Mouse (Mus musculus) cerebellum, postnatal 4 days (tissue): ENCODE measurements around the gene Rpl41.
A peak's percentile ranks its signal among the peaks of the same experiment; 100 is the strongest.
"Not testable (repeated sequence)": the region's sequence is repeated elsewhere in the genome, so short reads cannot be mapped to it uniquely, and the experiment has no call there.

ENCODE experiments used
- DNase-seq, 2 experiments: peaks; one replicate each; pipeline ENCODE4 v3.0.0; 2022; ENCODE audit warnings: low spot score in 2 of 2, mixed read lengths in 1 of 2

The Rpl41 gene

DNA sequence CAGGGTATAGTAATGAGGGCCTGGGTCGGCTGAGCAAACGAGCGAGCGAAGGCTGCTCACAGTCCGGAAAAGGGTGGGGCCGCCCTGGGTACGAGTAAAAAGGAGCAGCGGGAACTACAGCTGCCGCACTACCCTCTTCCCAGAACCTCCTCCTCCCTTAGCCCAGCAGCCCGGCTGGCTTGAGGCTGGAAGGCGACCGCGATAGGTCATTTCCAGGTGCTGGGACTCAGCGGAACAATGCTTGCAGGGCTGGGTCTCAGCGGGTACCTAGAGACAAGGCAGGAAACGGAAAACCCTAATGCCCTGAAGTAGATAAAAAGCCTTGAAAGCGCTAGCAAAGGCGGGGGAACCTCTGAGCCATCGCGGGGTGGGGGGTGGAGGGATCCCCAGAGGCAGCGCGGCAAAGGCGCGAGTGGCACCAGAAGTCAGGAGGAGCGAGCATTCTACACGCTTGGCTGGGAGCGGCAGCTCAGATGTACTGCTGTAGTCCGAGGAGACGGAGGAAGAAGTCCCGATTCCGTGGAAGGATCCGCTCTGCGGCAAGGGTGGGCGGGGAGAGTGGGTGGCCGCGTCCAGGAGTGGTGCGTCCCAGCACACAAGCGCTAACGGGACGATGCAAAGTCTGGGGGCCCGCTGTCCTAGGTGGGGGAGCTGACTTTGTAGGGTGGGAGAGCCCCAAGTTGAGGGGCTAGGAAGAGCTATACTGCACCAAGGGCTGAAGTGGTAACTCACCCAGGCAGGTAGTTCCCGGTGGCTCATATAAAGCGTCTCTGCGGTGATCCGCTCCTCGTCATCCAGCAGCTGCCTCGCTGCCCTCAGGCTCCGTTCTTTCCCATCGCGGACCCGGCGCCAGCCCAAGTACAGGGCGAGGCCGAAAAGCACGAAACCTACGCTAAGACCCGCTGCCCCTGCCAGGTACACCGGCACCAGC is 24.1 kb downstream of the Rpl41 start:
- DNase-seq, result peak in 1 of 2 experiments; percentile 56

DNA sequence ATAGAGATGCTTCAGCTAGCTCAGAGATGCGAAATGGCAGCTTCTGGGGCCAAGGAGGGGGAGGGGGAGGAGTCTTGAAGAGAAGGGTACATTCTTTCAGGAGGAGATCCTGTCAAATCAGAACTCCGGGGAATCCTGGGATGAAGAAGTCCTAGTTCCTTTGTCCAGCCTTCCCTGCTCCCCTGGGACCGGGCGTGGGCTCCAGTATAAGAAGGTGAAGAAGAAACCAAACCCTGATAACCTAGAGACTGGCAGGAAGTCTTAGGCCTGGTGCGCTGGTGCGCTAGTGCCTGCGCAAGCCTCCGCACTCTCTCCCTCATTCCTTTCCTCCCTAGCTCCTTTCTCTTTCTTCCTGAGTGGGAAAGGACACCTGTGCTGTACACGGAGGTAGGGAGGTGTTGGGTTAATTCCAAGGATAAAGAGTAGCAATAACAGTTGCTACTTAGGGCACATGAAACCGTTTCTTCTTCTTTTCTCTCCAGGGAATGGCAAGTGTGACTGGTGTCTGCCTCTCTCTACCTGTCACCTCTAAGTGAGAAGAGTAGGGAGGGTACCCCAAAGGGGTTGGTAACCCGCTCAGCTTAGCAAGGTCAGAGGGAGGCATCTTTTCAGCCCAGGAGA is 24.9 kb downstream of the Rpl41 start:
- DNase-seq, result no peak

DNA sequence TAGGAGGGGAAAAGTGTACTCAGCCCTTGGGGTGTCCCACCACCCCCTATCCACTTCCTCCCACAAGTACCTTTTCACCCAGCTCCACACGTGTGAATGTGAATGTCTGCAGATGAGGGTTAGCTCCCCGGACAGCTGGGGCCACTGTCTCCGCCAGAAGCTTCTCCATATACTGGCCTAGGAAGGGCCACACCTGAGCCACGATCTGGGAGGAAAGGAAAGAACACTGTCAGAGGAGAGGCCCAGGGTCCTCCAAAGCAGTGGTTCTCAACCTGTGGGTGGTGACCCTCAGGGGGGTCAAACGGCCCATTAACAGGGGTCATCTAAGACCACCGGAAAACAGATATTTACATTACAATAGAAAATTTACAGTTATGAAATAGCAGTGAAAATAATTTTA is 26.8 kb downstream of the Rpl41 start:
- DNase-seq, result no peak

DNA sequence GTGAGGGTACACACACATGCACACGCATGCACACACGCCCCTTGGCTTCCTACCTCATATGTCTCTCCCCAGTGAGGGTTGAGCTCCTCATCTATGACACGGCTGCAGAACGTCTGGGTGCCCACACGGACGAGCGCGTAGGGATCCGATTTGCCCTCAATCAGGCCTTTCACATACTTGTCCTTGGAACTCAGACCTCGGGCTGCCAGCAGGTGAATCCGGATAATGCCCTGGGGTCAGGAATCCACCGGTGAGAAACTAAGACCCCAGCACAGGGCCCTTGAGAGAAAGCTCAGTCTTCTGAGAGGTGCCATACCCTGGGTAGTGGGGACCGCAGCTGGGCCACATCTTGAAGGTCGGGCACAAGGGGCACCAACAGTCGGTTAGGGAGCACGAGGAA is 28.5 kb downstream of the Rpl41 start:
- DNase-seq, result no peak

DNA sequence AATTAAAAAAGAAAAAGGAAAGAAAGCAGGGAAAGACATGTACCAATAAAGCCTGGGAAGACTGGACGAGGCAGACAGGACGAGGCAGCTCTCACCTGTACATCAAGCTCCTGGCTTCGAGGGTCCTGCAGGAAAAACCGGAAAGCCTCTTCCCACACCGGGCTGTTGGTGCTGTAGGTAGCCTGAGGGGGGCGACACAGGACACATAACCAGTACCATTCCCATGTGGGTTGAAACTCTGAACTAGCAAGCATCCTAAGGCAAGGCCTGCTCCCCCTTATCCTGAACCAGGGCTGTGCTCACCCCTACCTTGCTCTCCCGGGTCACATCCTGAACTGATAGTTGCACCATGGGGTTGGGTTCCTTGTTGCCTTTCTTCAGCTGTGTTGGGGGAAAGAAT is 30.3 kb downstream of the Rpl41 start:
- DNase-seq, result peak in 1 of 2 experiments; percentile 49

DNA sequence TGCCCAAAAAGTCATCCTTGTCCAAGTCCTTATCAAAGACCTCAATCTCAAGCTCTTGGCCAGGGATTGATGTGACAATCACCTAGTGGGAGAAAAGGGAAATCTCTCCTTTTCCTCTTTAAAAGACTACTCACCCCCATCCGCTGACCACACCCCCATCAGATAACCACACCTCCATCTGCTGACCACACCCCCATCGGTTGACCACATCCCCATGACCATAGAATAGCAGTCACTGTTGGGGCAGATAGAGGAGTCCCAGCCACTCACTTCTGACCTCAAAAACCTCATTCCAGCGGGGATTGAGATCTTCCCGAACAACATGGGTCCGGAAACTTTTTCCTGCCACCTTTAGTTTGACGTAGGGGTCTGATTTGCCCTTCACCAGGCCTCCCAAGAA is 32.4 kb downstream of the Rpl41 start:
- DNase-seq, result no peak

DNA sequence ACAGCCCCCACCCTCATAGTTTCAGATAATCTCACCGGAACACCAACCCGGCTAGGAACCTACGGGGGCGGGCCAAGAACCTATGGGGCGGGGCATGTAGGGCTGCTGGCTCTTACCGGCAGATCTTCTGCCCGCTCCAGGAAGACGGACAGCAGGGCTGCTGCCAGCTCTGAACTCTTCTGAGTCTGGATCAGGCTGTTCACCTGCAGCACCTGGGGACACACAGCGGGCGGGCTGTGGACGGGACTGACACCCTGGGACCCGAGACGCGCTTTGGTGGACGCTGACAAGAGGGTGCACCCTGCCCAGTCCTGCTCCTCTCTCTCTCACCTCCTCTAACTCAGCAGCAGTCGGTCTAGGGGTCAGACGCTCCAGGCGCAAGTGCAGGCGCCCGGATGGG is 33.1 kb downstream of the Rpl41 start:
- DNase-seq, result no peak

DNA sequence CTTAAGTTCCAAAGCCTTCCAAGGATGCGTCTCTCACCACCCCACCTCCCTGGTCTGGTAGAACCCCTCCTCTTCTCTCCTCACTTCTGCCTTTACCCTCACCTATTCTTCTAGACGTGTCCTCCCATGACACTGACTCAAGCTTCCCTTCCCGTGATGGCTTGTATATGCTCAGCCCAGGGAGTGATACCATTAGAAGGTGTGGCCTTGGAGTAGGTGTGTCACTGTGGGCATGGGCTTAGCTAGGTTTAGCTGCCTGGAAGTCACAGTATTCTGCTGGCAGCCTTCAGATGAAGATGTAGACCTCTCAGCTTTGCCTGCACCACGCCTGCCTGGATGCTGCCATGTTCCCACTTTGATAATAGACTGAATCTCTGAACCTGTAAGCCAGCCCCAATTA is 34.1 kb downstream of the Rpl41 start:
- no peak for DNase-seq

DNA sequence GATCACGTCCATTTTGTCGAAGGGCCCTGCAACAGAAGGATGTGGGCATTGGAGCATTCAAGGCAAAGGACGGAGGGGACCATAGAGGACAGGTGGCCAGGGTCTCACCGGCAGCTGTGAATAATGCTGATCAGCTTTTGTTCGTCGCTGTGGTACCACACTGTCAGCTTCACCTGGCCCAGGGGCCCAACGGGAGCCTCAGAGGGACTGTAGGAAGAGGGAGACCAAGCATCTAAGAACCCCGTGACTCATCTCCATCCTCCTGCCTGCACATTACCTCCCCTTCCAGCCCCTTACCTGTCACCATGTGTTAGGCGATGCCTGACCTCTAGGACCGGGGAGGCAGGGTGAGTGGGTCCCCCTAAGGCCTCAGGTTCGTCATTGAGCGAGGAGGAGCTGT is 37.3 kb downstream of the Rpl41 start:
- DNase-seq, result no peak

DNA sequence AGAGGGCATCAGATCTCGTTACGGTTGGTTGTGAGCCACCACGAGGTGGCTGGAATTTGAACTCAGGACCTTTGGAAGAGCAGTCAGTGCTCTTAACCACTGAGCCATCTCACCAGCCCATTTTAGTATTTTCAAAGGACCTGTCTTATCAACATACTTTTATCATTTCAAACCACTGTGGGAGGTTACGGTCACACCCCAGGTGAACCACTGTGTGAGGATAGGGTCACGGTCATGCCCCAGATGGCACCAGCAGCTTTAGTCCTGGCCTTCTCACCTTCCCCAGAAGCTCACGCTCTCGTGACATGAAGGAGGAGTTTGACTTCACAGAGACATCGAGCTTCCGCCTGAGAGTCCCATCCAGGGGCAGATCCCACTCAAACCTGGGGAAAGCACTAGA is 37.9 kb downstream of the Rpl41 start:
- no peak for DNase-seq

DNA sequence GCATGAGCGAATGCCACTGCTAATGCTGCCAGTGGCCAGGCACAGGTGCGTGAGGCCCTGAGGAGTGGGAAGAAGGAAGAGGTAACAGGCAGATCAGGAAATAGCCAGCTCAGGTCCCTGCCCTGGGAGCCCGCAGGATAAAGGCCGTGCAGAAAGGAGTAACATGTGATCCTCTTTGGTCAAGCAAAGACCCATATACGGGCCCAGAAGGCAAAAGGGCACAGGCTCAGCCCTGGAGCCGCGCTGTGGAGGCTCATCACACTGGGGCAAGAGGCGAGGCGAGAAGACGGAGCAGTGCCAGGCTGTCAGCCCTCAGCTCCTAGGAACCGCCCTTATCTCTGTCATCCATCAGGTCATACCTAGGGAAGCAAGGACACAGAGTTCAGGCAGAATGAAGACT is 38.8 kb downstream of the Rpl41 start:
- no peak for DNase-seq

DNA sequence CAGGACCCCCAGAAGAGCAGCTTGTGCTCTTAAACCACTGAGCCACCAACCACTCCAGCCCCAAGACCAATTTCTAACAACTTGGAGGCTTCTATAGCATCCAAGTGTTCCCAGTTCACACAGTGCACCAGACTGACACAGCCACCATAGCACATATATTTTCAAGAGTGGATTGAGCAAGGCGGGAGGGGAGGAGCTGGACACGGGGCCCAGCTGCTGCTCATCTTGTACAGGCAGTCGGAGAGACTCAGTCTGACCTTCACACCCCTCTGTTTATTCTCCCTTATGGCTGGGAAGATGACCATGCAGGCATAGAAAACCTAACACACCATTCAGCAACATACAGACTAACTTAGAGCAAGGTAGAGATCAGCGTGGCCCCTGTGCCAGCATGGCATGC is 39.3 kb downstream of the Rpl41 start:
- DNase-seq, result no peak

DNA sequence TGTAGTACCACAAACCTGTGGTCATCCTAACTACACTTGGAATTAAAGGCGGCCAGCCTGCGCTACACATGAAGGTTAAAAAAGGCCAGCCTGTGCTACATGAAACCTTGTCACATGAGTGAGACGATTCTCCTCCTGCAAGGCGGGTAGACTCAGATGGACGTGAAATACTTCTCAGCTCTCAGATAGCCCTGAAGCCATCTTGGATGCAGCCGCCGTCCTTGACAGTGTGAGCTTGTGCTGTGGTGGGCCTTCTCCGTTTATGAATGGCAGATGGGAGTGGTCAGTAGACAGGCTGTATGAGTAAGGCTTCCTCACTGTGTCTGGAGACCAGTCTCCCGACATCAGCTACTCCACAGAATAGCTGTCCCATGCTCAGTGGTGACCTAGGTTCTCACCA is 39.9 kb downstream of the Rpl41 start:
- DNase-seq, result no peak

DNA sequence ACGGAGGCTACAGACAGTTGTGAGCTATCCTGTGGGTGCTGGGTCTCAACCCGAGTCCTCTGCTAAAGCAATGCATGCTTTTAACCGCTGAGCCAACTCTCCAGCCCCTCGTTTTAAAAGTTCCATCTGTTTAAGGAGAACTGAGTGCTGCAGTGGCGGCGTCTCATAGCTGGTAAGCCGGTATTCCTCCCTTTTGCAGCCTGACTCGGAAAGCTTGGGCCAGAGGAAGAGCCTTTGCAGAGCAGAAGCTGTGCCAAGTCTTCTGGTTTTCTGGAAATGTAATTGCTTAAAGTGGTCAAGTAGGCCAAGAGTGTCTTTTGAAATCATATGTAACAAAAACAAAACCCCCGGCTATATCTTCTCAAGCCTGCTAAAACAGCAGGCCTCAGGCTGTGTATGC is 40.8 kb downstream of the Rpl41 start:
- no peak for DNase-seq

DNA sequence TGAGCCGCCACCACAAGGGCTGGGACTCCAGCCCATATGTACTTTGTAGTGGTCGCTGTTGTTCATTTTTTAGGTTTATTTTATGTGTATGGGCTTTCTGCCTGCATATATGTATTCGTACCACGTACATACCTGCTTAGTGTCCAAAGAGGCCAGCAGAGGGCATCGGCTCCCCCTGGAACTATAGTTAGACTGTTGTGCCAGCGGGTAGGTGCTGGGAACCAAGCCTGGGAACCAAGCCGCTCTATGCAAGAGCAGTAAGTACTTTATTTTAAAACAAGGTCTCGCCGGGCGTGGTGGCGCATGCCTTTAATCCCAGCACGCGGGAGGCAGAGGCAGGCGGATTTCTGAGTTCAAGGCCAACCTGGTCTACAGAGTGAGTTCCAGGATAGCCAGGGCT is 43.1 kb downstream of the Rpl41 start:
- no peak for DNase-seq

DNA sequence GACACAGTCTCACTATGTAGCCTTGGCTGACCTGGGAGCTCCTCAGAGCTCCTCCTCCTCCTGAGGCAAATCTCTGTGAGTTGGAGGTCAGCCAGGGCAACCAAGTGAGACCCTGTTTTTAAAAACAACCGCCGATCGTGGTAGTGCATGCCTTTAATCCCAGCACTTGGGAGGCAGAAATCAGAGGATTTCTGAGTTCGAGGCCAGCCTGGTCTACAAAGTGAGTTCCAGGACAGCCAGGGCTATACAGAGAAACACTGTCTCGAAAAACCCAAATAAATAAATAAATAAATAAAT is 43.8 kb downstream of the Rpl41 start:
- not testable (repeated sequence) for DNase-seq

DNA sequence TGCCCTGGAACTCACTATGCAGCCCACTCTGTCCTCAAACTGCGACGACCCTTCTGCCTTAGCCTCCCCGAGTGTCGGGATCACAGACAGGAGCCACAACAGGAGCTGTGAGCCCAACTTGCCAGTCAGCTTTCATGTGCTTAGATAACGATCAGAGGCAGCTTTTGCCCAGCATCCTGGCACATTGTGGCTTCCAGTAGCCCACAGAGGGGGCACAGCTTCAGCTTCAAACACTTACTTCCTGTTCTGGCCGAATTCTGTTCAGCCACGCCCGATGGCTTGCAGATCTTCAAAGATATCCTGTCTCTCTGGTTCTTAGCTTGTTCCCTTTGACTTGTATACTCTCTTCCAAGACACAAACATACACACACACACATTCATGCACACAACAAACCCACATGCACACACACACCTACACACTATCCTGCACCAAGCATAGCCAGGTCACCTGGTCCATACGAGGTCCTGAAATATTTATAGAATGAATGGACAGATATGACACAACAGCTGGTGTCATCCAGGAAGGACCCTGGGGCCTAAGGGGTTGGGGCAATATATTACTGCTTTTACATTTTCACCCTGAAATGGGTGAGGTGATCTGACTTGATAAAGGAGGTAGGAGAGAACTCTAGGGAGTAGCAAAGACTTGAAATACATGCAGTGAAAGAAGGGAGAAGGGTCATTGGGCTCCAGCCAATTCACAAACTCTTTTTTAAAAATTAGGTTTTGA is 44.3 kb downstream of the Rpl41 start:
- DNase-seq, result no peak

DNA sequence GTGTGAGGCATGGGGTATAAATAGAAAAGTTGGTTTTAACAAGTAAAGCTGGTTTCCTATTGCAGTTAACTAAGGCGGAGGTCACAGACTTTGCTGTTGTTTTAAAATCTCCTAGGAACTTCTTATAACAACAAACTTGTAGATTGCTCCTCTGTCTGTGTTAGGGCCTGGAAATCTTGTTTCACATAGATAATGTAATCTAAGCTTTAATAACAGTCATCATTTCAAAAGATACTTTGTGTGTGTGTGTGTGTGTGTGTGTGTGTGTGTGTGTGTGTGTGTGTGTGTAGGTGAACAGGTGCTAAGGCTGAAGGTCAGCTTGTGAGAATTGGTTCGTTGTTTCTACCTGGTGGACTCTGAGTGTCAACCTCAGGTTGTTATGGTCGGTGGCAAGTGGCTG is 45.1 kb downstream of the Rpl41 start:
- no peak for DNase-seq

DNA sequence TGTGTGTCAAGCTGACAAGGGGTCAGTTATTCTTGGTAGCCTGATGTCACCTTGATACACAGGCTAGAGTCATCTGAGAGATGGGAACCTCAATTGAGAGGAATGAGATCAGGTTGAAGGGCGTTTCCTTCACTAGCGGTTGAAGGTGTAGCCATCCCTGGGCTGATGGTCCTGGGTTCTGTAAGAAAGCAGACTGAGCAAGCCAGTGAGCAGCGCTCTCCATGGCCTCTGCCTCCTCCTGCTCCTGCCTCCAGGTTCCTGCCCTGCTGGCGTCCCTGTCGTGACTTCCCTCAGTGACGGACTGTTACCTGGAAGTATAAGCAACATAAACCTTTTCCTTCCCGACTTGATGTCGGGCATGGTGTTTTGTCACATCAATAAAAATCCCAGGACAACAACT is 45.6 kb downstream of the Rpl41 start:
- no peak for DNase-seq

DNA sequence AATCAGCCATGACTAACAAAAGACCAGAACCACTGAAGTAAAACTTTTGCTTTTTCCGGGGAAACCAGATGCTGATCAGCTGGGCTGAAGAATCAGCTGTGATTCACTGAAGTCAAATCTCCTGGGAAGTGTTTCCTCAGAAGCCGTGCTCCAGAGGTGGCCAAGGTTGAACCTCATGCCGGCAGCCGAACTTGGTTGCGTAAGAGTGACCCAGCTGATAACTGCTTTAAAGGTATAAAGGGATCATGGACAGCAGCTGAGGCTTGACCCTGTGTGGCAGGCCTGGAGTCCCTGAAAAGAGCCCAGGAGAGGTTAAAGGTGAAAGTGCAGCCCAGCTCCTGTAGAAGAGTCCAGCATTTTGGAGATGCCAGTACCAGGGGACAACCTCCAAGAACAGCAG is 46.8 kb downstream of the Rpl41 start:
- DNase-seq, result no peak

DNA sequence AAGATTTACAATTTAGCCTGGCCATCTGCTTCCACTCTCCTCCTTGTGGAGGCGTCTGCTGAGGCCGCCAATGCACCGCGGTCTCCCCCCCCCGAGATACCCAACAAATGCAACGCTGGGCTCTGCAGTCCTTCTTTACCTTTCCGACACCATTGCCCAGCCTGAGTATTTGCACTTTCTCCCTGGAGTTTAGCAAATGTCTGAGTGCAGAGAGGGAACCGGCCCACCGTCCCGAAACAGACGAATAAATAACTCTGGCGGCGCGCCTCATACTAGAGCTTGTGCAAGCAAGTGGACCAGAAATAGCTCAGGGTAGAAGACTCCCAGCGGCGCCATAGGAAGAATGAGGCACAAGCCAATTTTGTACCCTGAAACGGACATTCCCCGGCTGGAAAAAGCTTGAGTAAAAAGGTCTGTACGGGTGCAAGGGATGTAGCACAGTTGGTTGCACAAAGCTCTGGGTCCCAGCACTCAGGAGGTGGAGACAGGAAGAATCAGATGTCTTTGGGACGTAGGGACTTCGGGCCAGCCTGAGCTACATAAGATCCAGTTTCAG is 49.9 kb downstream of the Rpl41 start:
- no peak for DNase-seq

DNA sequence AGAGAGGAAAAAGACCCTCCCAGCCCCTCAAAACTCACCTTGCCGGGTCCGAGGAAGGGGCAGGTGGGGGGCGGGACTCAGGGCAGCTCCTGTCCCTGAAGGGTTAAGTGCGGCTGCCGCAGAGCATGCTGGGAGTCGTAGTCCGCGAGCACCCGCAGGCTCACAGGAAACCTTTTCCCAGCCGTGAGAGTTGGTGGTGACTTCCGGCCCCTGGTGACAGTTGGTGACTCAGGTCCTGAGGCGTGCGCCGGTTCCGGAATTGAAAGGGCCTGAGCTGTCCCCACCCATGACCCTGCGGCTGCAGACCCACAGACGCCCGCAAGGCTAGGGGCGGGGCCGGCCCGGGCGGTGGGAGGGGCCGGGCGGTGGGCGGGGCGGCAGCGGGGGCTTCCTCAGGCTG is 50.5 kb downstream of the Rpl41 start, which contains the start of gene Myl6b:
TSS of gene Myl6b (minus strand) at position 96 of the 400 bp plus-strand sequence.
- DNase-seq, result peak; percentile 88 to 93
